Mouse (Mus musculus) embryonic facial prominence, embryonic 14.5 days (tissue): ENCODE data around the gene Exosc10. TPM values are rescaled to one million over a fixed set of nuclear protein-coding genes. Genes with fewer than 3 reads are reported as not detected.

Experiments used
- ATAC-seq: fragments of 200-750 bp; cut with Nextera tagmentation; 2 replicates; pipeline ENCODE4 v1.8.0; 2017; ENCODE audit warnings: low read depth, moderate number of reproducible peaks, moderate TSS enrichment
- DNase-seq: peaks from one replicate; pipeline ENCODE4 v3.0.0-alpha.2; 2015; ENCODE audit warnings: low spot score
- H3K27ac ChIP-seq: fragments of 300-500 bp; sonication (generic); replicated peaks from 2 replicates; pipeline ENCODE4 v1.5.1; 2014; ENCODE audit warnings: low read depth, mild to moderate bottlenecking, low read length, moderate library complexity
- H3K27me3 ChIP-seq: fragments of 300-500 bp; sonication (generic); replicated peaks from 2 replicates; pipeline ENCODE4 v1.6.1; 2014; ENCODE audit warnings: low read length; ENCODE audit not compliant: control insufficient read depth, insufficient read depth
- H3K36me3 ChIP-seq: fragments of 300-500 bp; sonication (generic); 2 replicates; pipeline ENCODE4 v1.6.1; 2014; ENCODE audit warnings: low read length, mixed read lengths; ENCODE audit not compliant: control insufficient read depth, insufficient read depth
- H3K4me1 ChIP-seq: fragments of 300-500 bp; sonication (generic); 2 replicates; pipeline ENCODE4 v1.6.1; 2014; ENCODE audit warnings: antibody characterized with exemption, low read length; ENCODE audit not compliant: control insufficient read depth, insufficient read depth
- H3K4me2 ChIP-seq: fragments of 300-500 bp; sonication (generic); 2 replicates; pipeline ENCODE4 v1.6.1; 2014; ENCODE audit warnings: low read depth, mild to moderate bottlenecking, low read length, moderate library complexity, mixed read lengths
- H3K4me3 ChIP-seq: fragments of 300-500 bp; sonication (generic); 2 replicates; pipeline ENCODE4 v1.5.1; 2014; ENCODE audit warnings: low read depth, mild to moderate bottlenecking, low read length
- H3K9ac ChIP-seq: fragments of 300-500 bp; sonication (generic); 2 replicates; pipeline ENCODE4 v1.6.1; 2014; ENCODE audit warnings: low read depth, mild to moderate bottlenecking, low read length, moderate library complexity, mixed read lengths
- H3K9me3 ChIP-seq: fragments of 300-500 bp; sonication (generic); 2 replicates; pipeline ENCODE4 v1.6.1; 2016; ENCODE audit warnings: low read length; ENCODE audit not compliant: control insufficient read depth
- WGBS: fragments of 180-500 bp; shearing (Covaris S2); extraction: QIAGEN DNeasy Blood & Tissue Kit; methylation state at CpG from one replicate; pipeline ENCODE4 v1.1.7; 2014; 5-methylcytosine and 5-hydroxymethylcytosine counted together
- polyA plus RNA-seq: library from polyadenylated mRNA; unstranded; fragments of >200 nt; fragmentation: Nextera tagmentation; extraction: Ambion mirVana; gene quantifications from 2 replicates; pipeline ENCODE4 v1.2.1, GENCODE M21; 2014

Exosc10 gene
- polyA plus RNA-seq, 1 experiment from 2014 or later, result 80.9 TPM

DNA sequence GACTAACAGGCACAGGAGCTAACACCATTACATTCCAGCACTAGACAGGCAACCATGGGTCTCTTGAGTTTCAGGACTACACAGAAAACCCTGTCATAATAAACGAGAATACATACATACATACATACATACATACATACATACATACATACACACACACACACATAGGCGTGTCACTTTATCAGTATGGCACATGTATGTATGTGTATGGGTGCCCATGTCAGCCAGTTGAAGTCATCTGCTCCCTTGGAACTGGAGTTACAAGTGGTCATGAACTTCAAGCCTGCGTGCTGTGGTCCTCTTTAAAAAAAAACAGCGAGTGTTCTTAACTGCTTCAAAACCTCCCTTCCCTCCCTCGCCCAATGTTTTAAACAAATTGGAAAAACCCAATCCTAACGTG is 463 bp upstream of the Exosc10 start:
- peak; percentile 7; the same call in 1 of the 2 replicates for ATAC-seq
- H3K9ac ChIP-seq, result peak overlapping the region; percentile 97
- peak overlapping the region; percentile 91 for H3K4me3 ChIP-seq
- no peak for DNase-seq
- peak overlapping the region; percentile 96 for H3K27ac ChIP-seq
- H3K4me2 ChIP-seq, result peak overlapping the region; percentile 77
- H3K36me3 ChIP-seq, result peaks cover 69% of the 10 kb centered on the region
- no peaks in the 10 kb centered on the region for H3K4me1 ChIP-seq
- H3K27me3 ChIP-seq, result no peaks in the 10 kb centered on the region
- 28% methylated on average over 6 of the region's 6 CpGs for WGBS
- H3K9me3 ChIP-seq, result no peaks in the 10 kb centered on the region

GRCm38 (mm10) chr4:148562676-148563075 is 4.4 kb downstream of the Exosc10 start:
- ATAC-seq (no peak), DNase-seq (no peak)
- Histone ChIP-seq H3K9me3 (no peaks in the 10 kb centered on the region), H3K9ac (no peak overlapping the region), H3K4me2 (no peak overlapping the region), H3K36me3 (peaks cover 77% of the 10 kb centered on the region), H3K27ac (no peak overlapping the region), H3K27me3 (no peaks in the 10 kb centered on the region), H3K4me1 (no peaks in the 10 kb centered on the region), H3K4me3 (no peak overlapping the region)
- 91% methylated on average over 17 of the region's 17 CpGs for WGBS

GRCm38 (mm10) chr4:148563595-148563994 is 5.4 kb downstream of the Exosc10 start:
- Histone ChIP-seq H3K27ac (no peak overlapping the region), H3K36me3 (peaks cover 86% of the 10 kb centered on the region), H3K27me3 (no peaks in the 10 kb centered on the region), H3K4me2 (no peak overlapping the region), H3K4me1 (no peaks in the 10 kb centered on the region), H3K4me3 (no peak overlapping the region), H3K9me3 (no peaks in the 10 kb centered on the region), H3K9ac (no peak overlapping the region)
- ATAC-seq (no peak; the same call in 1 of the 2 replicates), DNase-seq (no peak)
- 91% methylated on average over 10 of the region's 12 CpGs for WGBS

- Histone ChIP-seq H3K9me3 (no peaks in the 10 kb centered on the region), H3K4me3 (no peak overlapping the region), H3K4me2 (no peak overlapping the region), H3K27me3 (no peaks in the 10 kb centered on the region), H3K4me1 (no peaks in the 10 kb centered on the region), H3K27ac (no peak overlapping the region), H3K36me3 (peaks cover 97% of the 10 kb centered on the region), H3K9ac (no peak overlapping the region)
- DNase-seq, result no peak
- ATAC-seq, result no peak
- 89% methylated on average over 10 of the region's 10 CpGs for WGBS
These were observed 11.9 kb downstream of the Exosc10 start for GRCm38 (mm10) chr4:148570138-148570537.

- H3K4me1 ChIP-seq, result no peaks in the 10 kb centered on the region
- WGBS, result 94% methylated on average over 9 of the region's 9 CpGs
- H3K4me3 ChIP-seq, result no peak overlapping the region
- ATAC-seq (no peak), DNase-seq (no peak)
- H3K9me3 ChIP-seq, result no peaks in the 10 kb centered on the region
- no peak overlapping the region; the same call in 1 of the 2 replicates for H3K9ac ChIP-seq
- H3K27ac ChIP-seq, result no peak overlapping the region
- no peak overlapping the region for H3K4me2 ChIP-seq
- H3K27me3 ChIP-seq, result no peaks in the 10 kb centered on the region
- H3K36me3 ChIP-seq, result peaks cover 97% of the 10 kb centered on the region
These were observed 12.6 kb downstream of the Exosc10 start for GRCm38 (mm10) chr4:148570693-148571295.

GRCm38 (mm10) chr4:148573222-148573621 is 15.0 kb downstream of the Exosc10 start:
- H3K27me3 ChIP-seq, result no peaks in the 10 kb centered on the region
- H3K27ac ChIP-seq, result no peak overlapping the region
- no peak overlapping the region for H3K4me3 ChIP-seq
- WGBS, result 85% methylated on average over 7 of the region's 7 CpGs
- H3K4me1 ChIP-seq, result no peaks in the 10 kb centered on the region
- no peaks in the 10 kb centered on the region for H3K9me3 ChIP-seq
- DNase-seq (no peak), ATAC-seq (no peak)
- no peak overlapping the region for H3K4me2 ChIP-seq
- no peak overlapping the region for H3K9ac ChIP-seq
- peaks cover 98% of the 10 kb centered on the region for H3K36me3 ChIP-seq

- Histone ChIP-seq H3K4me2 (no peak overlapping the region), H3K27me3 (no peaks in the 10 kb centered on the region), H3K27ac (no peak overlapping the region), H3K9ac (no peak overlapping the region), H3K9me3 (no peaks in the 10 kb centered on the region), H3K4me3 (no peak overlapping the region), H3K4me1 (no peaks in the 10 kb centered on the region), H3K36me3 (peaks cover 77% of the 10 kb centered on the region)
- WGBS, result 94% methylated on average over 8 of the region's 9 CpGs
- no peak for DNase-seq
- no peak for ATAC-seq
These were observed 22.5 kb downstream of the Exosc10 start for GRCm38 (mm10) chr4:148580765-148581164.

GRCm38 (mm10) chr4:148581422-148581821 is 23.2 kb downstream of the Exosc10 start:
- no peak overlapping the region for H3K4me2 ChIP-seq
- no peak for DNase-seq
- no peaks in the 10 kb centered on the region for H3K4me1 ChIP-seq
- H3K4me3 ChIP-seq, result no peak overlapping the region
- peaks cover 71% of the 10 kb centered on the region for H3K36me3 ChIP-seq
- H3K9ac ChIP-seq, result no peak overlapping the region
- ATAC-seq, result no peak
- no peak overlapping the region for H3K27ac ChIP-seq
- no peaks in the 10 kb centered on the region for H3K27me3 ChIP-seq
- no peaks in the 10 kb centered on the region for H3K9me3 ChIP-seq
- 94% methylated on average over 5 of the region's 5 CpGs for WGBS

- no peak overlapping the region for H3K27ac ChIP-seq
- H3K4me1 ChIP-seq, result no peaks in the 10 kb centered on the region
- no peak overlapping the region for H3K9ac ChIP-seq
- no peak overlapping the region for H3K4me3 ChIP-seq
- H3K27me3 ChIP-seq, result no peaks in the 10 kb centered on the region
- WGBS, result 80% methylated on average over 4 of the region's 4 CpGs
- no peak overlapping the region for H3K4me2 ChIP-seq
- no peak for ATAC-seq
- H3K9me3 ChIP-seq, result no peaks in the 10 kb centered on the region
- peaks cover 52% of the 10 kb centered on the region for H3K36me3 ChIP-seq
- DNase-seq, result no peak
These were observed 25.0 kb downstream of the Exosc10 start for GRCm38 (mm10) chr4:148583257-148583656.
